Mouse (Mus musculus): ENCODE data around the gene Has3. TPM values are rescaled to one million over a fixed set of nuclear protein-coding genes. Genes with fewer than 3 reads are reported as not detected.
"Not testable (repeated sequence)": the region's sequence is repeated elsewhere in the genome, so short reads cannot be mapped to it uniquely, and the experiment has no call there.

The Has3 gene
- polyA plus RNA-seq, 1 experiment from 2014 or later = 0.22 TPM

DNA sequence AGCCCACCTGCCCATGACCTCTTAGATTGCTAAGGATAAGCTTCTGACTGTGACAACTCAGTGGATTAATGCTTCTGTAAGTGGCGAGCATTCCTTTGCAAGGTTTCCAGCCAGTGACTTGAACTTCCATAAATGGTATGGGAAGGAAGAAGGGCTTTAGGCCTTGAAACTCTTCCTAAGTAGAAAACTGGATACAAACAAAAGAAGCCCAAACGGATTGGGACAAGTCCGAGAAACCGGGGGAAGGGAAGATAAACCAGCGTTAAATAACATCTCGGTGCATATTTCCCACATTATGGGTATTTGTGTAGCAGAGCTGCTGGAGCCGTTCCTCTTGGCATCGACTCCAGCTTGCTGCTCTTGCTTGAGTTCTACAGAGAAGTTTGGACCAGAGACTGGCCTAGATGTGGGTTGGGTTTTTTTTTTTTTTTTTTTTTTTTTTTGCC lies 54.9 kb downstream of the Has3 start:
- Histone ChIP-seq H3K9ac (no peak overlapping the region), H3K4me1 (no peaks in the 10 kb centered on the region), H3K4me2 (replicated peaks) (no peak overlapping the region), H3K9me3 (replicated peaks) (no peaks in the 10 kb centered on the region), H3K36me3 (peaks cover 23% of the 10 kb centered on the region), H3K4me3 (no peak overlapping the region), H3K27ac (no peak overlapping the region), H3K27me3 (no peaks in the 10 kb centered on the region)
- 88% methylated on average over 8 of the region's 8 CpGs for WGBS
- no peak for ATAC-seq (ENCODE audit: low FRiP score)

DNA sequence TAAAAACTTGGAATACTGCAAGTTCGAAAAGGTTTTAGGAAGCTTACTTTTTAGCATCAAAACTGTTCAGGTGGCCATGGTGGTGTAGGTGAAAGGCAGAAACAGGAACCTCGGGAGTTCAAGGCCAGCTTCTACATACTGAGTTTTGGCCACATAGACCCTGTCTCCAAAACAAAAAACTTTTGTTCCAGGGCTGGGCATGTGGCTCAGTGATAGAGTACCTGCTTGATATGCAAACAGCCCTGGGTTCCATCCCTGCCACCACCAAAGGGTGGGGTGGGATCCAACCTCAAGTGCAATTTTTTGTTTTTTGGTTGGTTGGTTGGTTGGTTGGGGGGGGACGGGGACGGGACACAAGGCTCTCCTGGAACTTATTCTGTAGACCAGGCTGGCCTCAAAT lies 55.4 kb downstream of the Has3 start:
- 88% methylated on average over 4 of the region's 4 CpGs for WGBS
- ATAC-seq (ENCODE audit: low FRiP score) = no peak

DNA sequence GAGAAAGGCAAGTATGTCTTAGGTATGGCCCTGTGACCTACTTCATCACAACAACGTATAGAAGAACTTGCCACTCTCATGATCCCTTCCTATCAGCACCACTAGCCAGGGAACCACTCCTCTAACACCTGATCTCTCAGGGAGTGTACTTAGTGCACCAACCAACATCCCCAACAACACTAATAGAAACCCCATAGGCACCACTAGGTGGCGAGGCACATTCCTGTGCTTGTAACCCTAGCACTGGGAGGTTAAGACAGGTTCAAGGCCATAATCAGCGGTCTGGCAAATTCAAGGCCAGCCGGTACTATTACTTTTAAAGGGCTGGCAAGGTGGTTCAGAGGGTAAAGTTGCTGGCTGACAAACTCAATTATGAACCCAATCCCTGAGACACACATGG lies 57.2 kb downstream of the Has3 start:
- no peak overlapping the region for H3K27ac ChIP-seq
- peaks cover 4% of the 10 kb centered on the region; the same call in 1 of the 2 replicates for H3K27me3 ChIP-seq
- 55% methylated on average over 4 of the region's 4 CpGs for WGBS
- no peak overlapping the region for H3K9ac ChIP-seq
- H3K4me2 ChIP-seq (replicated peaks) = no peak overlapping the region
- no peak for ATAC-seq (ENCODE audit: low FRiP score)
- peaks cover 1% of the 10 kb centered on the region; the same call in 1 of the 2 replicates for H3K4me1 ChIP-seq
- H3K9me3 ChIP-seq (replicated peaks) = no peaks in the 10 kb centered on the region
- H3K36me3 ChIP-seq = peaks cover 12% of the 10 kb centered on the region
- no peak overlapping the region for H3K4me3 ChIP-seq

More for the DNA sequence above, 55.4 kb downstream of the Has3 start:
- H3K4me3 ChIP-seq = no peak overlapping the region
- H3K4me2 ChIP-seq (replicated peaks) = no peak overlapping the region
- H3K27me3 ChIP-seq = no peaks in the 10 kb centered on the region
- H3K9ac ChIP-seq = no peak overlapping the region
- H3K36me3 ChIP-seq = peaks cover 18% of the 10 kb centered on the region
- H3K27ac ChIP-seq = no peak overlapping the region
- no peaks in the 10 kb centered on the region for H3K9me3 ChIP-seq (replicated peaks)
- H3K4me1 ChIP-seq = no peaks in the 10 kb centered on the region

DNA sequence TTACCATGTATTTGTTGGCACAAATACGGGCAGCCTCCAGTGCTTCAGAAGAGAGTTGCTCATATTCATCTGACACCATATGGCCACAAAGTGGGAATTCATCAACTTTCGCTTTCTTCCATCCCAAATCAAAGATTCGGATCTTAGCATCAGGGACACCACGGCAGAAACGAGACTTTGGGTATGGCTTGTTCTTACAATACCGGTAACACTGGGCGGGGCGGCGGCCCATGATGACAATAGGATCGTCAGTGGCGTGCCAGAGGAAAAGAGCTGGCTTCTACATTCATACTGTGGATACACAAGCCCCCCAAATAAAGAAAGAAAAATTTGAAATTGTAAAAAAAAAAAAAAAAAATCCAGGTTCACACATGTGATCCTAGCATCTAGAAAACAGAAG lies 58.1 kb downstream of the Has3 start:
- H3K27me3 ChIP-seq; H3K4me1 ChIP-seq; H3K9me3 ChIP-seq (replicated peaks); H3K4me2 ChIP-seq (replicated peaks); H3K9ac ChIP-seq; H3K36me3 ChIP-seq; H3K27ac ChIP-seq; ATAC-seq (ENCODE audit: low FRiP score); H3K4me3 ChIP-seq: not testable (repeated sequence)
- WGBS = 91% methylated on average over 11 of the region's 11 CpGs

DNA sequence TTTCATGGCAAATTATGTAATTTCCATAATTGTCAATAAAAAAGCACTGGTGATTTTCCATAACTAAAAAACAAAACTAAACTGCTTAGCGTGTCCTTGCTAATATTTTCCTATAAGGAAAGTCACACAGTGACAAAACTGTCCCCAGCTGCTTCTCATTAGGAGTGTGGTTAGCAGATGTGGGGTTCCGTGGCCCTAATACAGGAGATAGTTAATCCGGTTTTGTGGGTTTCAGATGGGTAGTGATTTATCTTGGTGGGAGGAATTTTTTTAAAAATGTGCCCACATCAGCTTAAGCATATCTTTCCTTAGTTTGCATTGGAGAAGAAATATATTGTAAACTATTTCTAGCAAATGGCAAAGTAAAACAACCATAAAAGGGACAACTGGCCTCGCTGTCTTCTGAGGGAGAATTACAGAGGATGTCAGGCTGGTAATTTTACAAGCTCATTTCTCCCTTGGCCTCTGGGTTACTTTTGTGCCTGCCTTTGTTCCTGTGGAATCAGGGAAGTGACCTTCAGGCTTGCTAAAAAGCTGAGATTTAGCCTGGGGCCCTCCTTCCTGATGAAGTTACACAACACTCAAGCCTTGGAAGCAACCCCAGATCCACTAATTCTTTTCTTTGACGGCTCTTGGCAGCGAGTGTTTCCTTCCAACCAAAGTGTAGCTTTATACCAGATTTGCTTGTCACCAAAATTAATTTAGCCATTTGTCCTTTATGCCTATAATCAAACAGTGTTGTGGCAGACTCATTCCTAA lies 59.3 kb downstream of the Has3 start:
- Histone ChIP-seq H3K9me3 (replicated peaks) (no peaks in the 10 kb centered on the region), H3K4me1 (peaks cover 7% of the 10 kb centered on the region; the same call in 1 of the 2 replicates), H3K36me3 (no peaks in the 10 kb centered on the region), H3K4me2 (replicated peaks) (no peak overlapping the region), H3K27ac (no peak overlapping the region), H3K4me3 (no peak overlapping the region), H3K27me3 (peaks cover 12% of the 10 kb centered on the region), H3K9ac (no peak overlapping the region)
- no peak for ATAC-seq (ENCODE audit: low FRiP score)
- WGBS = 70% methylated on average over 6 of the region's 6 CpGs

DNA sequence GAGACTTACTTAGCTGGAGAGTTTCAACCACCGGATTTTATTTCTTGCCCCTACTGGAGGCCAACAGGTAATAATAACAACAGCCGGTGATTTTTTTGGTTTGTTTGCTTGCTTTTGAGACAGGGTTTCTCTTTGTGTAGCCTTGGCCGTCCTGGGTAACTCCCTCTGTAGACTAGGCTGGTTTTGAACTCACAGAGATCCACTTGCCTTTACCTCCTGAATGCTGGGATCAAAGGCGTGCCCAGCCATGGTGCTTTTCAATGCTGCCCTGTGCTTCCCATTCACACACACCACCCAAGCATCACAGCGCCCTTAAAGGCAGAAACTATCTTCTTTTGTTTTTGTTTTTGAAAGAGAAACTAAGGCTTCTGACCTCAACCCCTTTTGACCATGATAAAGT lies 59.9 kb downstream of the Has3 start:
- peaks cover 12% of the 10 kb centered on the region for H3K27me3 ChIP-seq
- WGBS = 84% methylated on average over 5 of the region's 5 CpGs
- no peaks in the 10 kb centered on the region for H3K36me3 ChIP-seq
- H3K4me1 ChIP-seq = peaks cover 7% of the 10 kb centered on the region; the same call in 1 of the 2 replicates
- no peak overlapping the region for H3K4me3 ChIP-seq
- no peak overlapping the region for H3K9ac ChIP-seq
- no peak overlapping the region for H3K4me2 ChIP-seq (replicated peaks)
- H3K27ac ChIP-seq = no peak overlapping the region
- no peaks in the 10 kb centered on the region for H3K9me3 ChIP-seq (replicated peaks)
- ATAC-seq (ENCODE audit: low FRiP score) = no peak

DNA sequence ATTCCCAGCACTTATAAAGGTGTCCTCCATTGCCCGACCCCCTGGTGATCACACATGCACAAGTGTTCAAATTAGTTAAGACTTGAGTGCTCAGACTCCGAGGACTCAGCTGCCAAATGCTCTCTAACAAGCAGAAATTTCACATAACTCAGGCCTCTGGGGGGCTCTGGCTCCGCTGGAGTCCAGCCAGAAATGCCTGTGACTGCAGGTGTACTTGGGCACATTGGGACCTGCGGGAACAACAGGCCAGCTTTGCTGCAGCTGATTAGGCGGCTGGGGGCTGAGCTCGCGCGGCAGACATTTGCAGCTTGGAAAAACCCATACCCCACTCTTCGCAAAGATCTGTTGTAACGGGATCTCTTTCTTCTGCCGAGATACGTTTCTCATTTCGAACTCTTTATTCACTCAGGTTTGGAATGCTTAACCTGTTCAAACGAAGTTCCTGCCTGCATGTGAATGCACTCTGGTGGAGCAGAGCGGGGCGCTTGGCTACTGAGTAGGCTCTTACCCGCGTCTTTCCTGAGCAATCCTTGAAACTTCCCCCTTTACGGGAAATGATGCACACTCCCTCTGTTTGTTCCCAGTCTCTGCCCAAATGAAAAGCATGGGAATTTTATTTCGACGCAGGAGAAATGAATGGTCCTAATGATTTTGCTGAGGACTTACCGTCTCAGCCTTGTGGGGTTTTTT lies 62.5 kb downstream of the Has3 start:
- no peak overlapping the region for H3K27ac ChIP-seq
- ATAC-seq (ENCODE audit: low FRiP score) = no peak
- WGBS = 15% methylated on average over 22 of the region's 22 CpGs
- H3K9ac ChIP-seq = no peak overlapping the region
- peaks cover 12% of the 10 kb centered on the region for H3K27me3 ChIP-seq
- H3K4me1 ChIP-seq = peaks cover 16% of the 10 kb centered on the region
- H3K36me3 ChIP-seq = no peaks in the 10 kb centered on the region
- H3K9me3 ChIP-seq (replicated peaks) = no peaks in the 10 kb centered on the region
- peak overlapping the region; percentile 34 for H3K4me2 ChIP-seq (replicated peaks)
- H3K4me3 ChIP-seq = no peak overlapping the region

DNA sequence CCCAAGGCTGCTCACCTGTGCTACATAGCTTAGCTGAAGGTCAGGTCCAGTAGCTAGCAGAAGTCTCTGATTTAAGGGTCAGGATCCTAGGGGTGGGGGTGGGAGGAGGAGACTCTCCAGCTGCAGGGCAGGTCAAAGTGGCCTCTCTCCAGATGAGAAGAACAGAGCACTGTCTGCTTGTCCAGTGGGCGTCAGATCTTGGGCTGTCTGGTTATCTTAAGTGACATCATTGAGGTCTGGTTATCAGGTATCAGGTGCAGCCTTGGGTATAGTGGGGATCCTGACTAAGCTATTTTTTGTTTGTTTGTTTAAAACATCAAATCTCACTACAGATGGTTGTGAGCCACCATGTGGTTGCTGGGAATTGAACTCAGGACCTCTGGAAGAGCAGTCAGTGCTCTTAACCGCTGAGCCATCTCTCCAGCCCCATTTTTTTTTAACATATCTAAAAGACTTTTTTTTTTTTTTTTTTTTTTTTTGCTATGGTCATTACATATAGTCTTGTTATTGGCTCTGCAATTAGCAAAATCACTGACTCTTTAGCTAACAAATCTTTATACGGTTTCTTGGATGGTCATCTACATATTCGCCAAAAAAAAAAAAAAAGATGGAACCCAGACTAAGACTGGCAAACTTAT lies 63.6 kb downstream of the Has3 start:
- H3K9me3 ChIP-seq (replicated peaks) = no peaks in the 10 kb centered on the region
- H3K4me2 ChIP-seq (replicated peaks) = no peak overlapping the region
- H3K4me3 ChIP-seq = no peak overlapping the region
- peaks cover 24% of the 10 kb centered on the region for H3K4me1 ChIP-seq
- no peak overlapping the region for H3K27ac ChIP-seq
- no peak for ATAC-seq (ENCODE audit: low FRiP score)
- H3K36me3 ChIP-seq = no peaks in the 10 kb centered on the region
- WGBS = 84% methylated on average over 4 of the region's 4 CpGs
- peaks cover 12% of the 10 kb centered on the region for H3K27me3 ChIP-seq
- H3K9ac ChIP-seq = no peak overlapping the region

Other genes starting within 250 kb of the Has3 start
- 10.3 and 10.8 TPM in 2 replicates for gene Tango6, start 187.2 kb upstream of the Has3 start, polyA plus RNA-seq (2016; fragmentation: Nextera tagmentation; extraction: Ambion mirVana)
- 49.0 TPM in 2 replicates for gene Utp4, start 23.4 kb downstream of the Has3 start, polyA plus RNA-seq (2016; fragmentation: Nextera tagmentation; extraction: Ambion mirVana)
- gene Sntb2, start 65.5 kb downstream of the Has3 start, polyA plus RNA-seq (2016; fragmentation: Nextera tagmentation; extraction: Ambion mirVana) = 11.5 and 11.9 TPM in 2 replicates
- 103 and 107 TPM in 2 replicates for gene Vps4a, start 161.0 kb downstream of the Has3 start, polyA plus RNA-seq (2016; fragmentation: Nextera tagmentation; extraction: Ambion mirVana)
- 41.1 and 45.8 TPM in 2 replicates for gene Pdf, start 178.4 kb downstream of the Has3 start, polyA plus RNA-seq (2016; fragmentation: Nextera tagmentation; extraction: Ambion mirVana)
- 43.6 and 47.5 TPM in 2 replicates for gene Cog8, start 186.4 kb downstream of the Has3 start, polyA plus RNA-seq (2016; fragmentation: Nextera tagmentation; extraction: Ambion mirVana)
- gene Nip7, start 186.6 kb downstream of the Has3 start, polyA plus RNA-seq (2016; fragmentation: Nextera tagmentation; extraction: Ambion mirVana) = 71.8 and 74.4 TPM in 2 replicates
- gene Tmed6, start 195.4 kb downstream of the Has3 start, polyA plus RNA-seq (2016; fragmentation: Nextera tagmentation; extraction: Ambion mirVana) = not detected in 2 replicates
- gene Terf2, start 226.3 kb downstream of the Has3 start, polyA plus RNA-seq (2016; fragmentation: Nextera tagmentation; extraction: Ambion mirVana) = 23.2 TPM in 2 replicates